10 mouse cellular contexts compared by ENCODE assay signal in genomic region chr14:75640846-75641245, GRCm38 (mm10). TPM values are rescaled to one million over a fixed set of nuclear protein-coding genes. Genes with fewer than 3 reads are reported as not detected.
DNase-seq lines count a peak whose midpoint lies in the region.
"Had no signal": no experiment of that assay in that cellular context is flagged by ENCODE, and none has a peak within 500 bp of the region (broad histone marks: within the 10 kb centered on the region; RNA-seq: fewer than 3 reads in every experiment).

No protein-coding gene starts in this region.

- intact Hi-C loops in left cerebral cortex, postnatal 14 days (cut with DNase I): loop anchor here (5.0 to 10.0 kb wide), 4 partner anchors 66 to 266 kb away; partner anchors contain the start of gene Siah3

- DNase-seq in cerebellum, adult 9-11 months: peak; percentile 19
- no peak for DNase-seq in cerebellum, postnatal 4 days (ENCODE audit: low spot score in 2 of 2)
- peak; percentile 14 to 30 for DNase-seq in left cerebral cortex, postnatal 14 days (ENCODE audit: low spot score in 2 of 2)
- no peak for DNase-seq in left cerebral cortex, adult 9 months (ENCODE audit: low spot score in 2 of 2)
- DNase-seq in R1 (ENCODE audit: low read depth, low spot score): peak; percentile 28
- DNase-seq in kidney, postnatal 4 days: peak; percentile 21 to 43
- no peak for DNase-seq in spleen, postnatal 14 days (ENCODE audit: low spot score in 2 of 2)
- DNase-seq in urinary bladder, adult 18-20 months (ENCODE audit: low spot score in 2 of 2): no peak

RNA-seq across cellular contexts. Expression of gene Erich6b, which starts 1.2 kb away (rescaled TPM):
- not detected for total RNA-seq in left cerebral cortex, postnatal 14 days (2021)
- total RNA-seq: G1E; layer of hippocampus, adult 18-20 months had no signal

RNA-seq across cellular contexts. Expression of gene Spert, which starts 47.9 kb away (rescaled TPM):
- not detected for total RNA-seq in left cerebral cortex, postnatal 14 days (2021)
- total RNA-seq: layer of hippocampus, adult 18-20 months had no signal

Comparison
In these comparisons a context has a peak if more than half of its experiments do, and no peak if none do; other contexts are left out.
1. DNase-seq: peak in cerebellum, adult 9-11 months (single experiment), left cerebral cortex, postnatal 14 days (2 of 2), R1 (single experiment) and kidney, postnatal 4 days (2 of 2); none in cerebellum, postnatal 4 days (0 of 2), left cerebral cortex, adult 9 months (0 of 2), spleen, postnatal 14 days (0 of 2) and urinary bladder, adult 18-20 months (0 of 2).